Mouse (Mus musculus): ENCODE data around the gene Slc11a2.

DNA sequence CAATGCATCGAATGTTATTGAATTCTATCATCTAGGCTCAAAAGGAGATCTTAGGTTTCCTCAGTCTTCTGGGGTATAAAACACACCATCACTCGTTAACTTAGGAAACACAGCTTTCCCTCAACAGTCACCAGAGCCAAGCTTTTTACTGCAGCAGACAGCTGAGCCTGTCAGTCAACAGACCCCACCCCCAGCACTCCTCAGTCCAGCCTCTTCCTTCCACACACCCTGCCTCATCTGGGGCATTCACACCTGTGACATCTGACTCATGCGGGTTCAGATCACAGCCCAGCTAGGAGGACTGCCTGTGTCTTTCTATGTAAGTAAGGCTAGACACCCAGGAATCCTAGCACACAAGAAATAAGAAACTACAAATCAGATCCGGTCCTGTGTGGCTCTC is 10.9 kb downstream of the Slc11a2 start:
- TF ChIP-seq CTCF (IDR thresholded peaks at IDR 0.05; ENCODE audit: low read depth): no peak
- no peak for TF ChIP-seq EP300 (IDR thresholded peaks at IDR 0.05; ENCODE audit: low read depth)

Measured in liver, postnatal 0 days (tissue).